Mouse (Mus musculus): ENCODE results near the gene Oosp3.

Oosp3 gene

DNA sequence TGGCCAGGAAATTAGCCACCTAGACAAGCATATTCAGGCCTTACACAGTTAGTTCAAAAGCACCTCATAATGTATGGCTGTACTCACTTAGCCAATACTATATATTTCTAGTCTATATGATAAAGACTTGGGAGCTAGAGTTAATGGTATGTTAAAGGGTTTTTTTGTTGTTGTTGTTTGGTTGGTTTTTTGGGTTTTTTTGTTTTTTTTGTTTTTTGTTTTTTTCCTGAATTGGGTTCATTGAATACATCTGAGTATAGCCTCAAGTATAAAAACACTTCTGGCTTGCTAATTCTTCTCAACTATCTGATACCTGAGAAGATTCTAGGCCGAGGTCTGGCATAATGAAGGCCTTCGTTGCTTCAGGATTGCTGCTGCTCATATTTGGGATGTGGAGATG lies at the start of gene Oosp3:
Oosp3 (plus strand) TSS at position 301 of the 400 bp plus-strand sequence.
- no peak for DNase-seq (ENCODE audit: low spot score)

DNA sequence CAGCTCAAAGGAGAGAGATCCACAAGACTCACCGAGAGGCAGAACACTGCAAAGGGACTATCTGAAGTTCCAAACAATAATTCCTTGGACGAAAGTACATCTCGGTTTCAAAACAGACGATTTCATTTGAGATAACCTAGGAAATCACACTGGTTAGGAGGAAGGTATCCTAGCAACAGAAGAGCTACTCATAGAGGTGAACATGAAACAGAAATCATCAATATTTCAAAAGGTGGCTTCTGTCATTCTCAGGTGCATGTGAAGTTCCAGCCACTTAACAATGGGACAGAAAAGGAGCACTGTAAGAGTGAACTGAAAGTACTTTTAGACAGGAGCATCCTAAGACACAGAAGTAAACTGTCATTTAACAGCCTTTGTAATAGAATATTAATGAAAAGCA lies 47.3 kb upstream of the Oosp3 start:
- no peak for DNase-seq (ENCODE audit: low spot score)

DNA sequence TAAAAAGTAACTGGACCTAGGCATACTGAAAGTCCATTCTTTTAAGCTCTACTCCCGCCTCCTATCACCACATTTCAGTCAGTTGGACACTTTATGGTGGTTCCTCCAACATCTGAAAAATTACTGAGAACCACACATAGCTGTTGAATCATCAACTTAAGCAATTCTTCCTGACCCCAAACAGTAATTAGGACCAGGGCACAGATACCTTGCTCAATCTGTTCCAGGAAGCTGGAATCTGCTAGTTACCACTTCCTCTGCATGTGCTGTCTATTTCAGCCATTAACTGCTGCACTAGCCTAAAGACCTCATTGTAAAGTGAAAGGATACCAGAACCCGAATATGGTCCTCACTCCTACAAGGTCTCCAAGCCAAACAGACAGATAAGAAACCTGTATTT lies 37.7 kb upstream of the Oosp3 start:
- DNase-seq (ENCODE audit: low spot score), result no peak

DNA sequence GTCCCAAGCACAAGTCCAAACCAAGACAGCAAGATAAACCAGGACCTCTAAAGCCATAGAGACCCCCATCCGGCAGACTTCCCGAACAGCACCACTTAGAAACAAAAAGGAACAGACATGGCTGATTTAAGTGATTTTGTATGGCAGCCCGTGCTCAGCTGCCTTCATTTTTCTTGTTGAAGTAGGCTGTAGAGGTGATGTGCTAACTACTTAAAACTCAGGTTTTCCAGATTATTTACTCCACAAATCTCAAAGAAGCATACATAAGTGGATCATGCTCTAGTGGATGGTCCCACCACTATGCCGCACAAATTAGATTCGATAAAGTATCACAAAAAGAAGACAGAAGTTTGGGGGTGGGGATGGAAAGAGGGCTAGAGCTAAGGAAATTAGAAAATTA lies 36.4 kb upstream of the Oosp3 start, which contains the start of gene Oosp2:
Oosp2 (minus strand) TSS at position 101 of the 400 bp plus-strand sequence.
- no peak for DNase-seq (ENCODE audit: low spot score)

DNA sequence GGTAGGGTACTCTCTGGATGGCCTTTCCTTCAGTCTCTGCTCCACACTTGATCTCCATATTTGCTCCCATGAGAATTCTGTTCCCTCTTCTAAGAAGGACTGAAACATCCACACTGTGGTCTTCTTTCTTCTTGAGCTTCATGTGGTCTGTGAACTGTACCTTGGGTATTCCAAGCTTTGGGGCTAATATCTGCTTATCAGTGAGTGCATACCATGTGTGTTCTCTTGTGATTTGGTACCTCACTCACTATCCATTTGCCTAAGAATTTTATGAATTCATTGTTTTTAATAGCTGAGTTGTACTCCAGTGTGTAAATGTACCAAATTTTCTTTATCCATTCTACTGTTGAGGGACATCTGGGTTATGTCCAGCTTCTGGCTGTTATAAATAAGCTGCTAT lies 35.3 kb upstream of the Oosp3 start:
- no peak for DNase-seq (ENCODE audit: low spot score)

DNA sequence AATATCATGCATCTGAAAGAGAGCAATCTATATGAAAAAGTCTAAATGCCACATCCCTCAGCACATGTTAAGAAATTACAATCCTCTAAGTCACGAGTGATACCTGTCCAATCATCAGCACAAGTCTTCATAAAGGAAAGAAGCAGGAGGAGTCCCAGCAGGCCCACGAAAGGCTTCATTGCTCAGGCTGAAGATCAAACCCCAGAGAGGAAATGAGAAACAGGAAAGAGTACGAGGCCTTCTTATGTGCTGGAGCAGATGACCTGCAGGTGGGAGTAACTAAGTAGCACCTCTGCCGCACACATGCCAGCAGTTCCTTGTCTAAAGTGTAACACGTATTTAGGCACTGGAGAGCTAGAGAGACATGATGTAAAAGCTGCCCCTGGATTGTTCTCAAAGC lies 6.0 kb upstream of the Oosp3 start, which contains the start of gene Oosp1:
Oosp1 (minus strand) TSS at position 312 of the 400 bp plus-strand sequence.
- DNase-seq (ENCODE audit: low spot score), result no peak

DNA sequence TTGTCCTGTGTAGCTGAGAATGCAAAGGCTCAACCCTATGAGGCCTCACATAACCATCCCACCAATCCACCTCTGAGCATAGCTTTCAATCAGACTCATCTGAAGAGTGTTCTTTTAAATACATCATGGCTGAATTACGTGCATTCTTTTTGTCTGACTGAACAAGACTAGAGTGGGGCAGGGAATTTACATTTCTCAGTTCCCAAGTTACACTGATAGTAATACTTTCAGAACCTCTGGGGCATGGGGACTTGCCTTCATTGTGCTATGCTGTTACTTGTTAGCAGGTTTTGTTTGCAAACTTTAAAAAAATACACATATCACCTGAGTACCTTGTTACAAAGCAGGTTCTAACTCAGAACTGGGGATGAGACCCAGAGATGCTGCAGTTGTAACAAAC lies 5.4 kb upstream of the Oosp3 start:
- DNase-seq (ENCODE audit: low spot score), result no peak

DNA sequence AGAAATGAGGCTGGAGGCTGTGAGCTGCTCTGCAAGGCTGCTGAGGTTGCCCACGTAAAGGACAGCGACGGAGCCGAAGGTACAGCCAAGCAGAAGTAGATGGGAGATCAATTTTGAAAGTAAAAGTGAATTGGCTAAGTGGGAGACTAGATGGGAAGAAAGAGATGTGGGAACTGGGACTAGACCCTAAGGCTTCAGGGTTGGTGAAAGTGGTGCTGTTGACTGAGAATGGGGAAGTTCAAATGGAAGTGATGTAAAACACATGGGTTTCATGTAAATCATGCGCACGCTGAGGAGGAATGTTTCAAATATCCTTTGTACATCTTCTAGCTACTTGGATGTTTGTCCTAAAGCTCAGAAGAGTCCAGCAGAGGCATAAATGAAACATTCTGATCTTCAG lies 1.5 kb downstream of the Oosp3 start:
- DNase-seq (ENCODE audit: low spot score), result no peak

DNA sequence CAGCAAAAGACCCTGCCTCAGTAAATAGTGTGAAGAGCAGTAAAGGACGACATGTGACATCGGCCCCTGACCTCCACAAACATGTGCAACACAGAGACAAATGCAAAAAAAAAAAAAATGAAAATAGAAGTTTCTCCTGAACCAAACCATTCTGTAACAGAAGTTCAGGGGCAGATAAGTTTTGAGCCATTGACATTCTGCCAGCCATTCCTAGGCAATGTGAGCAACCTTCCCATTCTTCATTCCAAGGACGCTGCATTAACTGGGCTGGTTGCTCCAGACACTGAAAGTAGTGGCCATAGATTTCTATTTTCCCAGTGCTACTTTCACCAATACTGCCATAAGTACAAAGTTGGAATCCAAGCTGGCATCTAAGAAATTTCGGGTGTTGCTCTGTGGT lies 15.6 kb downstream of the Oosp3 start:
- DNase-seq (ENCODE audit: low spot score), result no peak

DNA sequence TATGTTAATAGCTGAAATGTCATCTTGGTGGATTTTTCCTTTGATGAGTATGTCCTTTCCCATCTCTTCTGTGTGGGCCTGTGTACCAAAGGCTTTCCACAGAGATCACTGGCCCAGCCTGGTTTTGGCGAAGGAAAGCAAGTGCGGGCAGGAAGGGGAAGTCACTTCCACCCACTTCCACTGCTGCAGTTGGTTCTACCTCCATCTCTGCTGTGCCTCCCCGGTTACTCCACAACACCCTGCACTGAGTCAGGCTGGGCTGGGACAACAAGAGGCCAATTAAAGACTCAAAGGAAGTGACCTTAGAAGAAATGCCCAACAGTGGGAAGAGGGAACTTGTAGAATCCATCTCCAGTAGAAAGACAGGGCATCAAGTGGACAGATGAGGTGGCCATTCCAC lies 23.2 kb downstream of the Oosp3 start:
- no peak for DNase-seq (ENCODE audit: low spot score)

DNA sequence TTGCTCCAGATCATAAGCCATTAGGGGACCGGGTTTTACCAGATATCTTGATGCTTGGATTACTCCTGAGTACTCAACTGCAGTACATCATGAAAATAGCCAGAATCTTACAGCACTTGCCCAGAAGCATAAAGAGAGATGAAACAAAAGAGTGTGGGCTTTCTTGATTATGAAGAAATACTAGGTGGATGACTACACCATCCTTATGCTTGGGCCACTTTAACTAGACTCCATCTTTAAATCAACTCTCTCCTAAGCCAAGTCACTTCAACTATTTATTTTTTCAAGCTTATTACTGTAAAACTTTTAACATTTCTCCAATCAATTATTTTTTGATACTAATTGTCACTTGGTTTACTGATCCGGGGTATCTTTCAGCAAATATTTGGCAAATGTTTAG lies 27.0 kb downstream of the Oosp3 start:
- no peak for DNase-seq (ENCODE audit: low spot score)

DNA sequence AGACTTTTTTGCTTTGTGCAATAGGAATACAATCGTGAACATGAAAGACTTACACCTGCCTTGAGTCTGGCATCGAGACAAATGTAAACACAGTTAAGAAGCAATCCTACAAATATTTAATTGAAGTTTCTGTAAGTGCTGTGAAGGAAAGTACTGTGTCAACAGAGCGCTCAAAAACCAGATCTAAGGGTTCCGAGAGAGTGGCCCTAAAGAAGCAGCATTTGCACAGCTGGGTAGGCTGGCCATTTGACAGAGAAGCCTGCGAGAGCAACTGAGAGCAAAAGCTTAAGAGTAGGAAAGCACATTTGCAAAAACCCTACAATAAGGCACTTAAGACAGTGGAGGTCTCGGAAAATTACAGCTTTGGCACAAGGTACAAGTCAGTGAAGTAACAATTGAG lies 27.4 kb downstream of the Oosp3 start:
- DNase-seq (ENCODE audit: low spot score), result no peak

DNA sequence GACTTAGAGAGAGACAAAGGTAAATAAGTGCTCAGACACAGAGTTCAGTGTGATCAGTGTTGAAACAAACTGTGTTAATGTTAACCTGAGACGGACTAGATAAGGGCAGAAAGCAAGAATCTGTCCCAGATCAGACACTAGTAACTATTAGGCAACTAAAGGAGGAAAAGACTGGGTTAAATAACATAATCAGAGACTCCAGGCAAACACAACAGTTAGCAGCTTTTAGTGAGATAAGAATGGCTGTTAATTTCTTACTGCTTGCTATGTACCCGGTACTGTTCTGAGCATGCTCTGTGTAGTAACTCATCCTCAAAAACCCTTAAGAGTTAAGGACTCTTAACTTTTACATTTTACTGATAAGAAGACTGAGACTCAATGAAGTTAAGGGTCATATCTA lies 29.1 kb downstream of the Oosp3 start:
- no peak for DNase-seq (ENCODE audit: low spot score)

DNA sequence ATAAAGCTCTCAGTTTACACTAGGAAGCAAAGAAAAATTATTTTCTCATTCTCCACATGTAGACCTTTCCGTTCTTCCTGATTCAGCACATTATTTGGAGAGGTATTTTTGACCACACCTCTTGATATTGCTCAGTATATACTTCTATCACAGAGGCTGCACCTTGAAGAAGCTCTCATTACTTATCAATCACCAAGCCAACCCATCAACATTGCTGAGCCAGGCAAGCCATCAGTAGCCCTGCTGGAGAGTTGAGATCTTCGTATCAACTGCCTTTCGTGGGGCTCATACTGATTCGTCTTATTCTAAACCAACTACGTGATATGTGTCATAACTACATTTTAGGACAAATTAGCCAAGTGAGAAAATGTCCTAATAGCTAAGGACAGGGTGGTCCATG lies 30.4 kb downstream of the Oosp3 start:
- no peak for DNase-seq (ENCODE audit: low spot score)

DNA sequence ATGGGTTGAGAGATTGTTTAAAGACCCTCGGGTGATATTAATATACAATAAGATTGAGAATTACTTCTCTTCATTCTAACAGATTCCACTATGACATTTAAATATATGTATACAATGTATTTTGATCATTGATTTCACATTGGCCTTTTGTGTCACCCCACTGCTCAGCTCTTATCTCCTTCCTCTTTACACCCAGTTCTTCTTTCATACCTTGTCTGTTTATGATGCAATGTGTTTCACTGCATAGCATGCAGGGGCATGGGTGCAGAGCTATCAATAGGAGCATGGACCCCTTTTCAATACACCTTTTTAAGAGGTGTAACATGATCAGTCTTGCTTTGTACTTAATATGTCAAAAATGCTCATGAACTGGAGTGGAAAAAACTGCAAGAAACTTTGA lies 33.4 kb downstream of the Oosp3 start:
- no peak for DNase-seq (ENCODE audit: low spot score)

DNA sequence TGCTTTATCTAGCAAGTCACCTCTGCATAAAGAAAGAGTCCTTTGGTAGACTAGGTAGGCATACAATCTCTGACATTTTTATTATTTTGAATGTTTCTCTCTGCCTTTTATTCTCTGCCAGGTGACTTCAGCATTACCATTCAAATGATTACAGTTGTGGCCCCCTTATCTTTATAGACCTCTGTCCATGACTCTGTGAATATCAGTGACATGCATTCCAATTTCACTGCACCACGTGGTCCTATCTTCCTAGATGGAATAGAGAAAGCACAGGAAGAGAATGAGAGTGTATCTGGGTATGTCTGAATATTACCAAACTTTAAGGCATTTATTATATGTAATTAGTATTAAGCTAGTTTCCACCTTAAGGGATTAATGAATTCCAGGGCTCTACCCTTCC lies 39.6 kb downstream of the Oosp3 start:
- DNase-seq (ENCODE audit: low spot score), result no peak

DNA sequence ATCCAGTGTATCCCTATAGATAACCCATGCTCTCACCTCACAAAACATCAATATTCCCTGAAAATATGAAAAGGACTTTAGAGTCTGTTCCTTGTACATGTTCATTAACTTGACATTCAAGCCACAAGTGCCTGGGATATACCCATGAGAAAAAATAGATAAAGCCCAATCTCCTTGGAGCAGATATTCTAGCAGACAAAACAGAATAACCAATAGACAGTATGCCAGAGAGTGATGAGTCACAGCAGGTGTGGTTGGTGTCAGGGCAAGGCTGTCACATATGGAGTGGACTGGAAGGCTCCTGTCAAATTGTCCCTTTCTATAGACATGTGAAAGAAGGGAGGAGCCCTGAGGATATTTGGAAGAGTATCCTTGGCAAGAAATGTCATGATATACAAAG lies 48.8 kb downstream of the Oosp3 start:
- DNase-seq (ENCODE audit: low spot score), result no peak

DNA sequence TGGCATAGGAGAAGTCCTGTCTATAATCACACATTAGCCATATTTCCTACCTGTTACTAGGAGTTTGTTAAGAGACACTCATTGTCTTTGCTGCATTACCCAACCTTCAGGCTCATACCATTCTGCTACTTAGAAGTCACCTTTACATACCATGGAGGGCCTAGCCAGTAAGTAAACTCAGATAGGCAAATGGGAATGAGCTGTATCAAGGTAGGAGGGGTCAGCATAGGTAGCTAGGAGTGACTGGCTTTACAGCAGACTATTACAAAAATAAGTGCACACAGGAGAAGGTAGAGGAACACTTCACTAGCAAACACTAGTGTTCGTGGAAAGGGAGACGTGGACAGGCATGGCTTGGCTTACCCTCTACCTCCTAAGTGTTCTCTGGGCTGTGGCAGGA lies 50.4 kb downstream of the Oosp3 start, which contains the start of gene Gif:
Gif (plus strand) TSS at position 257 of the 400 bp plus-strand sequence.
- DNase-seq (ENCODE audit: low spot score), result no peak

Data from embryo, embryonic 10.5 days (tissue).